Mouse (Mus musculus) large intestine, adult 2 months (tissue): ENCODE measurements around the gene Vps37c. TPM values are rescaled to one million over a fixed set of nuclear protein-coding genes. Genes with fewer than 3 reads are reported as not detected.

Experiments used
- DNase-seq: peaks from one replicate; pipeline ENCODE4 v3.0.0-alpha.2; 2012; ENCODE audit warnings: low read depth, low spot score
- WGBS: fragments of 180-500 bp; shearing (Covaris S2); methylation state at CpG from one replicate; pipeline ENCODE4 v1.1.7; 2018; 5-methylcytosine and 5-hydroxymethylcytosine counted together
- polyA plus RNA-seq: library from polyadenylated mRNA; depleted of rRNA; stranded (reverse); fragments of >200 nt; gene quantifications from 2 replicates; pipeline ENCODE4 v1.2.3, GENCODE M21; 2012

Gene Vps37c
- polyA plus RNA-seq, 1 experiment, result 24.7 TPM

DNA sequence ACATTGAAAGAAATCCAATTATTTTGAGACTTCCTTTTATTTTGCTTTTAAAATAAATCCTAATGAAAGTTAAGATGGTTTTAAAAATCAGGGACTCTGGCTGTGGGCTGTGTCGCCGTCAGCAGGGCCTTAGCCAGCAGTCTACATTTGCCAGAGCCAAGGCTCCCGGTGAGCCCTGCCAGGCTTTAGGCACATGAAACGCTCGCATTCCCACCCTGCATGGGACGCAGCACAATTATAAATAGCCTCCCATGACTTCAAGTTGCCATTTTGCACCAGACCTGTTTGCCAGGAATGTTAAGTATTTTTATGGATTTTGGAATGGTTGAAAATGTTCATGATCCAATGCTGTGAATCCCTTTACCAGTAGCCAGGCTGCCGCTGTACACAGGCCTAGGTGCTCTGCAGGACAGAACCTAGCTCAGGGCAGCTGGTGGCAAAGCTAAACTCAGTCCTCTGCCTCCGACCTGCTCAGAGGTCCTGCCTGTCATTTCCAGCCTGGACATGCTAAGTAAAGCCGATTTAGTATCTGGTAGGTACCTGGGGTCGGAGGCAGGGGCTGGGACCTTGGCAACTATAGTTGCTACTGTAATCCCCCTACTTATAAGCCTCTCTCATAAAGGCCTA, 45.1 kb downstream of the Vps37c start:
- 73% methylated on average over 10 of the region's 10 CpGs for WGBS
- no peak for DNase-seq

DNA sequence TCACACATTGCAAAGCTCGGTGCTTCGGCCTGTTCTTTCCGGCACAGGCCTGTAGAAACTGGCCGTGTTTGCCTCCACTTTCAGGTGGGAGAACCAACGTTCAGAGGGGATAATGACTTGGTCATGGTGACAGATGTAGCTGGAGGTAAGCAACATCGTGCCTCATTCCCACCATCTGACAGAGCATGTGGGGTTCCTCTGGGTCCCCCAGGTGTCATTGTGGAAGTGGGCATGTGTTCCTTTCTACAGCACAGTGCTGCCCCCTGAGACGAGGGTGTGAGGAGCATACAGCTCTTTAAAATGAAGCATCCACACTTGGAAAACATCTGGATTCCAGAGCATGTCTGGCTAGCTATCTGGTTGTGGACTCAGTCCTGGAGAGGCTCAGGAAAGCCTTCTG, 46.0 kb downstream of the Vps37c start:
- DNase-seq, result no peak
- WGBS, result 76% methylated on average over 7 of the region's 7 CpGs

DNA sequence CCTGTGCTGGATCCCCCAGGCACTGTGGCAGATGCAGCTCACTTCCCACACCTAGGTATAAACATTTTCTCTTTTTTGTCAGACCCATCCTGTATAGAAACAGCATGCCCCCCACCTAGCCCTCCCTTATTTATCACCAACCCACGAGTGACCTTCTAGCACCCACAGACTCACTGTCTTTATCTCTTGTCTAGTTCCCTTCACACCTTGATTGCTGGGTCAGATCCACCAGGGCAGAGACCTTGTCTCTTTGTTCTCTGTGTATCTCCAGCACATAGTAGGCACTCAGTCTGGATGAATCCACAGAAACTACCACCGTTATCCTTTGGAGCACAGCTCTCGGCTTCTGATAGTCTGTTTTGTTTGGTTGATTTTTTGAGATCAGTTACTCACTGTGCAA, 46.5 kb downstream of the Vps37c start:
- no peak for DNase-seq

GRCm38 (mm10) chr19:10735861-10736260, 47.3 kb downstream of the Vps37c start:
- DNase-seq, result no peak
- WGBS, result 90% methylated on average over 7 of the region's 7 CpGs

More for the DNA sequence above, 46.5 kb downstream of the Vps37c start:
- WGBS, result 79% methylated on average over 3 of the region's 3 CpGs

- no peak for DNase-seq
- WGBS, result 94% methylated on average over 6 of the region's 6 CpGs
Measured at GRCm38 (mm10) chr19:10738038-10738437, 49.5 kb downstream of the Vps37c start.

DNA sequence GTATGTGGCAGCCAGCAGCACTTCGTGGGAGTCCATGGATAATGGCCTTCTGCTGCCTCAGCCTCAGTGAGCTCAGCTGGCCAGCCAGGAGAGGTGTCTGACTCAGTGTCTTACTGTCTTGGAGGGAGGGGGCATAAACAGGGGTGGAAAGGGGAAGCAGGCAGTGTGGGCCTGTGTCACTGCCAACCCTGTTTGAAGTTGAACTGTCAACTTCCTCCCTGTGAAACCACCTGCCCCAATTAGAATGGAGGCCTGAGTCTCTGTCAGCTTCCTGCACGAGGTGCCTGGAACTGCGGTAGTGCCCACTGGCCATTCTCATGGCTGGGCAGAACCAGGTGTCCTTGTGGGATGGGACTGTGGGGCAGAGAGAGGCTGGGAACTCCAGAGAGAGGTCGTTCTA, 50.3 kb downstream of the Vps37c start, which contains the start of gene Cd5:
Cd5 (minus strand) TSS at position 192 of the 400 bp plus-strand sequence.
- WGBS, result 46% methylated on average over 4 of the region's 4 CpGs
- no peak for DNase-seq

- WGBS, result 92% methylated on average over 4 of the region's 4 CpGs
- no peak for DNase-seq
Measured at GRCm38 (mm10) chr19:10739916-10740315, 51.4 kb downstream of the Vps37c start.

DNA sequence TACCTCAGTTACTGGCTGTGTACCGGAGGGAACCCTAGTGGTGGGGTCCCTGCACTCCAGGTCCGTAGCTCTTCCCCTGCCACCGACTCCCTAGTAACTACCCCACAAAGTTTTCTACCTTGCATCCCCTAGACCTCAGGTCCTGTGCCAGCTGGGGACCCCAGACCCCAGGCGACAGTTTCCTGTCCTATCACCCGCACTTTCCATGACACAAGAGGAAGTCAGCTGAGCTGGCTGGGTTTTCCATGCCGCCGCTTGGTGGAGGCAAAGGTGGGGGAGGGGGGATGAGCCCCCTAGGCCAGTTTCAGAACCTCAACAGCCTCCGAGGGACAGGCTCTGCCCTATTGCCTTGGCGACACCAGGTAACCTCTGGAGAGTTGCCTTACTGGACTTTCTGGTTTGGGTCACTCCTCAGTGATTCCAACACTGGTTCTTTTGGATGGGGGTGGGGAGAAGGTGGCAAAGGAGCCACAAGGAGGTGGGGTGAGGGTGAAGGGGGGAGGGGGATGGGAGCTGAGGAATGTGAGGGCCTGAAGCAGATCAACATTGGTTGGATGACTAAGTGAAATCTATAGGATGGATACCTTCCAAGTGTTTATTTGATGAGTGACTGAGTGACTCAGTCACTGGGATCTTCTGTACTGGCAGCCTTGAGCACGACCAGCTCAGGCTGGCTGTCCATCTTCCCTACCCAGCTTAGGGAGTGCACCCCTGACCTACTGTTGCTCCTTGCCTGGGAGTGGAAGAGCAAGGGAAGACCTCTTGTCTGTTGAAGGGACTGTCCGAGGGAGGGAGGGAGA, 52.3 kb downstream of the Vps37c start:
- 26% methylated on average over 11 of the region's 11 CpGs for WGBS
- no peak for DNase-seq

- 73% methylated on average over 6 of the region's 6 CpGs for WGBS
Measured at GRCm38 (mm10) chr19:10742145-10742544, 53.6 kb downstream of the Vps37c start.

GRCm38 (mm10) chr19:10742565-10742964, 54.0 kb downstream of the Vps37c start:
- 75% methylated on average over 3 of the region's 3 CpGs for WGBS
- DNase-seq, result no peak

More at GRCm38 (mm10) chr19:10742145-10742544, 53.6 kb downstream of the Vps37c start:
- no peak for DNase-seq

- WGBS, result 69% methylated on average over 7 of the region's 7 CpGs
- DNase-seq, result no peak
Measured at GRCm38 (mm10) chr19:10747182-10747581, 58.6 kb downstream of the Vps37c start.

DNA sequence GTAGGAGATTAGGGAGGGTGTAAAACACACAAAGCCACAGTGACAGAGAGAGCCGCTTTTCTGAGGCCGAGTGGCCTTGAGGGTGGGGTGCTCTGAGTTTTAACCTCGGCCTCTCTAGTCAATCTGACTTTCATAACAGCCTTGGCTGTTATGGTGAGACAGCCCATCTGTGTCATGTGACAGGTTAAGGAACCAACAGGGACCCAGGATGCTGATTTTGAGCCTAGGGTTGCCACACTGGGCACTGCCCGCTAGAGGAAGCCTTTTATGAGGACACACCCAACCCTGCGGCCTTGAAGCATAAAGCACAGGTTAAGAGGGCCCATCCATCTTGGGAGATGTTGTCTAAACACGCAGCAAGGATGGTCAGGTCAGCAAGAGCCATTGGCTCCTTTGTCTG, 59.2 kb downstream of the Vps37c start:
- WGBS, result 37% methylated on average over 6 of the region's 6 CpGs
- DNase-seq, result no peak

DNA sequence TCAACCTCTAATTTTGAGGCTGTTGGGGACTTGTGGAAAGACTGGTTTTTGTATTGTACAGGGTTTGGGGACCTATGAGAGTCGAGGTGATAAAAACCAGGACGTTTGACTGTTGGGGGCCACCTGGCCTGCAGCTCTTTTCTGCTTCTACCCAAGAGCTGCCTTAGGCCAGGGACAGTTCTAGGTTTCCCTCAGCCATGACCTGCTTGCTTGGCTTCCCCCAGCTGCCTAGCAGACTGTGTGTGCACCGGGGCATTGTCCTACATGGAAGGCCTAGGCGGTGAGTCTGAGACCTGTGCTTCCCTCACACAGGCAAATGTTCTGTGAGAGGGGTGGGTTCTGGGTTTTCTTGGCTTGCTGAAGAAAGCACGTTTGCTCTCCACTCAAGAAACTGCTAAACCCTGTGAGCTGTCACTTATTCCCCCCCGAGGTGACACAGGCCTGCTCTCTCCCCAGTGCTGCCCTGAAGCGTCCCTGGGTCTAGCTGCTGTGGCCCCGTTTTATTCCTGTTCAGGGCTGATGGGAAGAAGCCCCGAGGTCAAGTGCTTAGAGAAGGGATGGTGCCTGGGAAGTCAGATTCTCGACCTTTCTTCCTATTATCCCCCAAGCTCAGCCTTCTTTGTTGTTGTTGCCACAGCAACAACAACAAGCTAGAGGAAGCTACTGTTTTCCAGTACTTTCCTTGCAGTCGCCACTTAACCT, 60.0 kb downstream of the Vps37c start:
- DNase-seq, result no peak

GRCm38 (mm10) chr19:10749295-10749694, 60.8 kb downstream of the Vps37c start:
- 81% methylated on average over 6 of the region's 6 CpGs for WGBS
- DNase-seq, result no peak

More for the DNA sequence above, 60.0 kb downstream of the Vps37c start:
- 72% methylated on average over 11 of the region's 11 CpGs for WGBS

GRCm38 (mm10) chr19:10750161-10750560, 61.6 kb downstream of the Vps37c start:
- 85% methylated on average over 6 of the region's 6 CpGs for WGBS
- no peak for DNase-seq

DNA sequence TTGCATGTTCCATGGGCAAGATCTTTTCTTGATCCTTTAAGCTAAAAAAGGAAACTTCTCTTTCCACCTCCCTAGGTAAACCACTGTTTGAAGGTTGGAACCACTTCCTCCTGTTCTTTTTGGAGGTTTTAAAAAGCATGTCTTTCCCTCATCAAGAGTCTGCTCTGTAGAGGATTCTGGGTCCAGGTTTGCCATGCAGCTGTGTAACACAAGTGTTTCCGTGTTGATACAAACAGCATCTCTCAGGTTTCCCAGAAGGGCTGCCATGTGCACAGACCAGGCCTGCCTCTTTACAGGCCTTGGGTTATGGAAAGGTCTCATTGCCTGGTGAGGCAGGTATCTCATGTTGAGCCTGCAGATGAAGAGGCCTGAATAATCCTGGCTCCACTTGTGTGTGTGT, 63.1 kb downstream of the Vps37c start:
- WGBS, result 71% methylated on average over 1 of the region's 1 CpGs
- no peak for DNase-seq

DNA sequence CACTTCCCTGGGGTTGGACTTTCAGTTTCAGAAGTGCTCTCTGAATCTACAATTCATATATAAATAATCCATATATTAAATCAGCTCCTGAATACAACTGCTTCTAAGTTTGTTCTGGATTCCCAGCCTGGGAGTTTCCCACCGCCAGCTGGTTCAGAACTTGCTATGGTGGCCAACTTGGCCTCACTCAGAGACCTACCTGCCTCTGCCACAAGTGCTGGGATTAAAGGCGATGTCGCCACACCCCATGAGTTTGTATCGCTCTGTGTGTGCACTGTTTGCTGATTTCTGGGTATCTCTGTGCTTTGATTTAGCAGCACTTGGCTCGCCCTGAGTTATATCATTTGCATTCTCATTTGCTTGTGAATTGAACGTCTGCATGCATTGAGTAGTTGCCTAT, 63.6 kb downstream of the Vps37c start:
- 88% methylated on average over 6 of the region's 6 CpGs for WGBS
- DNase-seq, result no peak

DNA sequence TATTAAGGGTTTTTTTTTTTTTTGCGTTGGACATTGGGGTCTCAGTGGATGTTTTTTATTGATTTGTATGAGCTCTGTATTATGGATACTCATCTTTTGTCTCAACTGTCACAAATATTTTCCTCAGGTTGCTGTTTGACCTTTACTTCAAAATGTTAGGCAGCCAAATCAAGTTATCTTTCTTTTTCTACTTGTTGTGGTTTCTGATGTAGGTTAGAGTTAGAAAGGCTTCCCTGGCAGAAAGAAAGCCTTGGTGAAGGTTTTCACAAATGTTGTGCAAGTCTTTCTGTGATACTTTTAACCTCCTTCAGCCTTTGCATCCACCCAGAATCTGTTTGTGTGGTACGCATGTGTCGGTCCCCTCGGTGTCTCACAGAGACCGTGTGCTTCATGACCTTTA, 64.1 kb downstream of the Vps37c start:
- no peak for DNase-seq
- WGBS, result 93% methylated on average over 5 of the region's 5 CpGs

DNA sequence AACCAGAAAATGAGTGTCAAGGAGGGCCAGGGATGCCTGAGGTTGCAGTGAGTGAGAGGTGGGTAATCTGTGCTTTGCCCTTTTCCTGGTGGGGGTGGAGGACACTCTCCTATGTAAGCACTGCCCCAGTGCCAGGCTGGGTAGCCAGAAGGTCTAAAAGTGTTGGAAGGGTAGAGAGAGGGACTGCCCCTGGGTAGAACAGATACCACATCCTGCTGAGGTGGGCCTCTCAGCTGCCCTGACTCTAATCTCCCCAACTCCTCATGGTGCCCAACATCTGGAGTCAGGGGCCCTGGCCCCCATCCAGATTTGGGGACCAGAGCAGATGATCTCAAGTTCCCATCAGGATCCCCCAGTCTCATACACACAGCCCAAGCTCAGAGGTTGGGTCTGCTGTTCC, 68.6 kb downstream of the Vps37c start:
- DNase-seq, result no peak

- no peak for DNase-seq
- WGBS, result 81% methylated on average over 2 of the region's 2 CpGs
Measured at GRCm38 (mm10) chr19:10757526-10757925, 69.0 kb downstream of the Vps37c start.

GRCm38 (mm10) chr19:10758708-10759107, 70.2 kb downstream of the Vps37c start:
- WGBS, result 54% methylated on average over 6 of the region's 6 CpGs

More at GRCm38 (mm10) chr19:10758708-10759107, 70.2 kb downstream of the Vps37c start:
- no peak for DNase-seq
